Mouse (Mus musculus) embryo, embryonic 9.5 days (tissue): ENCODE measurements at regions not wholly inside any gene's neighbourhood (a gene's known extent, or its start where the extent isn't known, plus 50 kb on each side); places are given as distances from the start of the nearest gene placed in this dataset.

Experiments
- DNase-seq: peaks from one replicate; pipeline ENCODE4 v3.0.0-alpha.2; 2017; ENCODE audit errors: extremely low spot score

GRCm38 (mm10) chr17:43214038-43214437 lies 56.1 kb upstream of the Adgrf1 start:
- no peak for DNase-seq

GRCm38 (mm10) chr17:43219636-43220035 lies 50.5 kb upstream of the Adgrf1 start:
- no peak for DNase-seq
